Mouse (Mus musculus): Measurements from ENCODE around the gene Zdhhc12.

DNA sequence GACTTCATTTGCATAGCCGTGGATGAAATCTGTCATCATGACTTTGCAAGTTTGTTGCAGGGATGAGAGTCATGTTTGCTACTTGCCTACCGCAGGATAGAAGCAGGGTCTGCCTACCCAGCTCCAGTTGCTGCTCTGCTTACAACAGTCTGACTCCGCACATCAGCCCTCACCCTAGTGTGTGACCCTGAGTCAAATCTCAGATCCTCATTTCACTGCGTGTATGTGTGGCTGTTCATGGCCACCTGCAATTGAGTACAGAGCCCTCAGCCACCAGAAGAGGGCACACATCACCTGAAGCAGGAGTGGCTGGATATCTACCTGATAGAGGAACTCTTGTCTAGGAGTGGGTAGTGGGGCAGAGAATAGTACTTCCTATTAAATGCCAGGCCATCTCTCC, 6.1 kb downstream of the Zdhhc12 start:
- no peak for TF ChIP-seq GATA1 (IDR thresholded peaks at IDR 0.05; ENCODE audit: borderline replicate concordance, low read length)
- TF ChIP-seq FLI1 (IDR thresholded peaks at IDR 0.05; ENCODE audit: low read length), result no peak

Measured in megakaryocyte, embryonic 14.5 days (primary cell).